Mouse (Mus musculus): ENCODE results near the gene Nxn.
A peak's percentile ranks its signal among the peaks of the same experiment; 100 is the strongest.

The Nxn gene

DNA sequence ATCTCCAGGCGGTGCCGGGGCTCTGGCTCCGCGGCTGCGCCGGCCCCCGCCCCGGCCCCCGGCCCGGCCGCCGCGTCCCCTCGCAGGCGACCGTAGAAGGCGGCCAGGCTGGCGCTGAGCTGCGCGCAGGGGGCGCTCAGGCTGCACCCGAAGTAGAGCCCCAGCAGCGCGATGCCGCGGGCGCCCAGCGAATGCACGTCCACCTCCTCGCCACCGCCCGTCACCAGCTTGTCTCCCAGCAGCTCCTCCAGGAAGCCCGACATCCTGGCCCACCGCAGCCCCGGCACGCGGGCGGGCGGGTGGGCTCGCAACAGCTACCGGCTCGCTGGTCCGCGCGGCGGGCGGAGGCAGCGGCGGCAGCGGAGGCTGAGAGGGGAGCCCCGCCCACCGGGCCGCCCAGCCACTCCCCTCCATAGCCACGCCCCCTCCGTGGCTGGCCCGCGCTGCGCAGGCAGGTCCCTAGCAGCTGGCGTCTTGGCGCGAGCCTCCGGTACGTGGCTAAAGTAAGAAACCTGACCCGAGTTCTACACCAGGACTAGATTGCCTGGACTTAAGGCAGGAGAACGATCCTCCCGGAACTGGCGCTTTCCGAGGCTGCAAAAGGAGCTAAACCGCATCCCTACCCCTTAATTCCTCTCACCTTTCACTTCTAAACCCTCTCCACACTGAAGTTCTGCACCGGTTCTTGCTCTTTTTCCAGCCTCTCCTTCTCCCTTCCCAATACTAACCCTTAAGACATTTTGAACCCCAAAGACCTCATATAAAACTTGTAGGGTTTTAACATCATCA lies at the start of gene Nxn:
Gene Nxn, minus strand, starts transcription at position 343 of the 789 bp plus-strand sequence.
- DNase-seq (ENCODE audit: extremely low spot score, low spot score) = peak; percentile 93

DNA sequence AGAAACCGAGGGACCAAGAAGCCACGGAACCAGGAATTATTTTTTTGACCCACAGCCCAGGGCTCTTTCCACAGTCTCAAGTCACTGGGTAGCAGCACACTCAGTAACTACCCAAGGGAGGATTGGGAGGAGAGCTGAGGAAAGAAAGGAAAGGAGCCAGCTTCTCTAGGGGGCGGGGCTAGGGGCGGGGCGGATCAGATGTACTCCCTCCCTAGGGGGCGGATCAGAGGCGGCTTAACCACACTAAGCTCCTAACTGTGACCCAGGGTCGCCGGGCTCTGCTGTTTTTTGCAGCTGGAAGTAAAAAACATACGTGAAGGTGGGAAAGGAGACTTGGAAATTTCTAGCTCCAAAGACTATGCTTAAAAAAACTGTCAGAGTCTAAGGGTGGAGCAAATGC lies 47.3 kb upstream of the Nxn start:
- peak; percentile 56 for DNase-seq (ENCODE audit: extremely low spot score, low spot score)

DNA sequence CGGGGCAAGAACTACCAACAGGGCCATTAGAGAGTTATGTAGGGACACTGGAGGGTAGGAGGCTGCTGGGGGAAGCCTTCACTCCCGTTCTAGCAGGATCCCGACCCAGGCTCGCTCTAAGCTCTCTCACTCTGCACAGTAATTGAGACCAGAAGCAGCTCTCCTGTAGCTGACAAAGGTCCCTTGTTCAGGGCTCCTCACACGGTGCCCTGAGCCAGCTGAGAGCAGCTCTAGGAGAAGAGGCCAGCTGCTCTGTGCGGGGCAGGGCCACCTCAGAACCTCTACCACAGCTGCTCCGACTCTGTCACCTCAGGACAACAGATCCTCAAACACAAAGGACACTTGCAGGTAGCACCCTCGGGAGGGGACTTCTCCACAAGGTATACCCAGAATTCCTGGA lies 46.5 kb upstream of the Nxn start:
- no peak for DNase-seq (ENCODE audit: extremely low spot score, low spot score)

DNA sequence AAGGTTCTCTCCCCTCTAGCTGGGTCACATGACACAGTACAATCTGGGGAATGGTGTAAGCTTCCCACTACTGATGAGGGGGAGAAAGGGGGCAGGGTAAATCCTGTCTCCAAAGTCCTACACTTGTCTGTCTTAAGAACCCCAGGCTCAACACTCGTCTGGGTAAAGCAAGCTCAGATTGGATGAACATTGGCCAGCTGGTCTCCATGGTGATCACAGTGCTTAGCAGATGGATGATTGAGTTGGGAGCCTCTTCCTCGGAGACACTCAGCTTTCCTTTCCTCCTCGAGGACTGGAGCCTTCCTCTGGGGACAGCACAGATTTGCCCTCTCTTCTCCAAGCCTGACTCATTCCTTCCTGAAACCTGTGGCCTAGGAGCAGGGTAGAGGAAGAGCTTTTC lies 40.7 kb upstream of the Nxn start:
- DNase-seq (ENCODE audit: extremely low spot score, low spot score) = no peak

GRCm38 (mm10) chr11:76436864-76437437 lies 38.0 kb upstream of the Nxn start:
- peak; percentile 58 for DNase-seq (ENCODE audit: extremely low spot score, low spot score)

GRCm38 (mm10) chr11:76436009-76436408 lies 37.1 kb upstream of the Nxn start:
- DNase-seq (ENCODE audit: extremely low spot score, low spot score) = no peak

- DNase-seq (ENCODE audit: extremely low spot score, low spot score) = peak; percentile 35
Measured at GRCm38 (mm10) chr11:76429966-76430631, 31.2 kb upstream of the Nxn start.

- DNase-seq (ENCODE audit: extremely low spot score, low spot score) = no peak
Measured at GRCm38 (mm10) chr11:76429556-76429955, 30.6 kb upstream of the Nxn start.

GRCm38 (mm10) chr11:76429046-76429445 lies 30.1 kb upstream of the Nxn start:
- DNase-seq (ENCODE audit: extremely low spot score, low spot score) = no peak

GRCm38 (mm10) chr11:76427781-76428180 lies 28.8 kb upstream of the Nxn start:
- no peak for DNase-seq (ENCODE audit: extremely low spot score, low spot score)

DNA sequence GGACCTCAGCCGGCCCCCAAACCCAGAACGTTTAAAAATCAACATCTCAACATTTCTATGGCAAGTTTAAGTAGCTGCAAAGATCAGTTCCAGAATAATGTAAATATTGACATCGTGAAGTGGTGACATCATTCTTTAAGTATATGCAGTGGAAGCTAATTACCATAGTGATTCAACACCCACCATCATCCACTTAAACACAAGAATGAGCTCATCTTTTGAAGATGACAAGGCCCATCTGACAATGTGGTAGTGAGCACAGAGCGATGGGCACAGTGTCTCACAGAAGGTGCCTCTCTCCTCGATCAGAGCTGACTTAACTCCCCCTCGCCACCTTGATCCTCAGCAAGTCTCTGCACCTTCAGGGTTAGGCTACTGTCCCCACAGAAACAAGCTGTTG lies 26.8 kb upstream of the Nxn start:
- DNase-seq (ENCODE audit: extremely low spot score, low spot score) = no peak

DNA sequence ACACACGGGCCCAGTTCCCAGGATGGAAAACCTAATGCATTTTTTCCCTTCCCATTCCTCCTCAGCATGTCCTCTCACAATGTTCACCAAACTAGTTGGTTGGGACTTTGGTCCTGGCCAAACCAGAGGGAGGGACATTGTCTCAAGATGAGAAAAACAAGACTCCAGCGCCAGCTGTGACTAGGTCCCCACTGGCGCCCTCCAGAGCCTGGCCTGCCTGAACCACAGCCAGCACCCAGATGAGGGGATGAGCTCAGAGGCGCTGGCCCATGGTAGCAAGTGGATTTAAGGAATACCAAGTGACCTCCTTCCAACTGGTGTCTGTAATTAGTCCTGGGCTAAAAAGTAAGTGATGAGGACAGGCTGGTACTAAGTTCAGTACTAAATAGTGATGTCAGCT lies 22.0 kb upstream of the Nxn start:
- no peak for DNase-seq (ENCODE audit: extremely low spot score, low spot score)

- DNase-seq (ENCODE audit: extremely low spot score, low spot score) = no peak
Measured at GRCm38 (mm10) chr11:76419179-76419578, 20.2 kb upstream of the Nxn start.

DNA sequence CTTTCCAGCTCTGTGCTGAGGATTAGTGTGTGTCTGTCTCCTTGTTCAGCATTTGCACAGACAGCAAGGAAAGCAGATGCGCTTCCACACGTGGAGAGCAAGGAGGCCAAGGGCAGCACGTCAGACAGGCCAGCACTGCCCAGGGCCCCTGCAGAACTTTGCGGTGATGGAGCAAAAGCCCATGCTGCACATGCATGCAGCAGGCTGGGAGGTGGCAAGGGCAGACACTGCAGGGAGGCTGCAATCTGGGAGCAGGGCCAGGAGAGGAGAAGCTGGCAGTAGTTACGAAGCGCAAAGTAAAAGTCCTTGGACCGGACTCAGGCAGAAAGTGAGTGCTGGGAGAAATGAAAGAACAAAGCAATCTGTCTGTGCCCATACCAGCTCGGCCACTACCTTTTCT lies 19.5 kb upstream of the Nxn start:
- no peak for DNase-seq (ENCODE audit: extremely low spot score, low spot score)

DNA sequence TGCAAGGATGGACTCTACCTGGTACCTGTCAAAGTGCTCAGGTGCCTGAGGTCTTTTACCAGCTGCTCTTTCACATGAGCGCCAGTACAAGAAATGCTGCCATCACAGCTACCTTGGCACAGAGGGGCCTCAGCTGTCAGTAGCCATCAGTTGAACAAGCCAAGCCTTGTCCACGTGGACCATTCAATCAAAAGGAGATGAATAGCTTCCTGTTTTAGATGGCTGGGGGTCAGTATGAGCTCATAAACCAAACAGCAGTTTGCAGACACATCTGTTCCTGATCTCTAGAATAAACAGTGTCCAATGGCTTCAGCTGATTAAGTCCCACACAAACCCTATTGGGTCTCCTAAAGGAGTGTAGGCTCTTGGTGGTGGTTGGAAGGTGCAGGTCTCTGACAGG lies 17.0 kb upstream of the Nxn start:
- no peak for DNase-seq (ENCODE audit: extremely low spot score, low spot score)

DNA sequence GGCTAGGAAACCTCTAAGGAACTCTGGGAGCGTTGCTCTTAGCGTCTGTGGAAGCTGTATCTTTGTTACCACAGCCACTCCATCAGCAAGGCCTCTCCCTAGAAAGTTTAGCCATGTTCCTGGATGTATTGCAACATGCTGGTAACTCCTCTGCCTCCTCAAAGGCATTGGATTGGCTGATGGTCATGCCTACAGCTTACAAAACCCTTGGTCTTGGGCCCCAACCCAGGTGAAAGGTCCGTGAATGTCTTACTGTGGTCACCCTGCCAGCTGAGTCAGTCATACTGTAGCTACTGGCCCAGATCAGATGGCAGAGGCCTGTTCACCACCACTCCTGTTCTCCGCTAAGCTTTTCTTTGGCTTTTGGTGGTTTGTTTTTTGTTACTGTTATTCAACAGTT lies 16.1 kb upstream of the Nxn start:
- no peak for DNase-seq (ENCODE audit: extremely low spot score, low spot score)

- DNase-seq (ENCODE audit: extremely low spot score, low spot score) = no peak
Measured at GRCm38 (mm10) chr11:76413202-76413601, 14.3 kb upstream of the Nxn start.

- DNase-seq (ENCODE audit: extremely low spot score, low spot score) = peak; percentile 38
Measured at GRCm38 (mm10) chr11:76410826-76411225, 11.9 kb upstream of the Nxn start.

DNA sequence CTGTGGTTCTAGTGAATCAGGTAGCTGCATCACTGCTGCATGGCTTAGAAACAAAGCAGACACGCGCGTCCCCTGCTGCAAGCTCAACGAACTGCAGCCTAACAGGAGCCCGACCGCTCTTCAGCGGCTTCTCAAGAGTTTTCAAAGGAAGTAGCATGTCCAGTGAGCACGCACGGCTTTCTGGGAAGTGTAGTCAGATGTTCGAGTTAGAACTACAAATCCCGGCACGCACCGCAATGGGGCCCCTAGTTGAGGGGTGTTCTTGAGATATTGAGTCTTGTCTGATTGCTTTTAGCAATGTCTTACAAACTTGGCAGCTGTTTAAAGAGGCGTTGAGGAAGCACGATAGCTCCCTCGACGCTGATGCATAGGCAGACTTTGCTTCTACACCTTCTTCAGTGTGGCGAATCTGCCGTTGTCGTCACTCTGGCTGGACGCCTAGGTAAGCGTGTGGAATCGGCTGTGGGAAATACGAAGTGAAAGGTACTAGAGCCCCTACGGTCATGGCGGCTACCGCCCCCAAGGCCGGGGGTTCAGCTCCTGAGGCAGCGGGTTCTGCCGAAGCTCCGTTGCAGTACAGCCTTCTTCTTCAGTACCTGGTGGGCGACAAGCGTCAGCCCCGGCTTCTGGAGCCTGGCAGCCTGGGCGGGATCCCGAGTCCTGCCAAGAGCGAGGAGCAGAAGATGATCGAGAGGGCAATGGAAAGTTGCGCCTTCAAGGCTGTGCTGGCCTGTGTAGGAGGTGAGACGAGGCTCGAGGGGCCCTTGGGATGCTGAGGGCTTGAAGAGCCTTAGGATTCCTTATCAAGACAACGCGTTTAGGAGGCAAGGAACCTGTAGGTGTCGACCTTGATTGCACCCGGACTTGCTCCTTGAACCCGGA lies 8.0 kb upstream of the Nxn start, which contains the start of gene Timm22:
Gene Timm22, plus strand, starts transcription at position 251 of the 882 bp plus-strand sequence.
- peak; percentile 95 for DNase-seq (ENCODE audit: extremely low spot score, low spot score)

GRCm38 (mm10) chr11:76405626-76406264 lies 6.8 kb upstream of the Nxn start:
- no peak for DNase-seq (ENCODE audit: extremely low spot score, low spot score)

DNA sequence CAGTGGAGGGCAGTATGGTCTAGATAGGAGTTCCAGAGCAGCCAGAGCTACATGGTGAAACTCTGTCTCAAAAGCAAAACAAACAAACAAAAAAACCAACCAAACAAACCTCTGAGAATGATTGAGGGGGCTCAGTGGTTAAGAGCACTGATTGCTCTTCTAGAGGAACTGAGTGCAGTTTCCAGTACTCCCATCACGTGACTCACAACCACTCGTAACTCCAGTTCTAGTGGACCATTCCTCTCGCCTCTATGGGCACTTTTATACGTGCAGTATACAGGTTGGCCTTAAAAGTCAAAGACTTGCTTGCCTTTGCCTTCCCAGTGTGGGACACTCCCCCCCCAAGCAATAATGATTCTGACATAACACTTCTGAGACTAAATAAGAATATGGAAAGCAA lies 6.2 kb upstream of the Nxn start:
- DNase-seq (ENCODE audit: extremely low spot score, low spot score) = no peak
